Mouse (Mus musculus) Patski (cell line): ENCODE measurements at regions not wholly inside any gene's neighbourhood (a gene's known extent, or its start where the extent isn't known, plus 50 kb on each side); places are given as distances from the start of the nearest gene placed in this dataset.

Experiments used
- ATAC-seq: fragments of 100-300 bp; one replicate; pipeline ENCODE4 v1.8.0; 2021
- CTCF ChIA-PET: fragments of 350-600 bp; sonication (Branson Sonifier 250); formaldehyde crosslinking; loops from one replicate; lab custom pipeline; 2022; ENCODE audit warnings: inconsistent platforms; lab: Charles Lee
- POLR2A ChIA-PET: fragments of 350-600 bp; sonication (Branson Sonifier 250); formaldehyde crosslinking; loops from one replicate; lab custom pipeline; 2022; ENCODE audit warnings: antibody characterized with exemption, inconsistent platforms; lab: Charles Lee
- DNase-seq: peaks from one replicate; pipeline ENCODE4 v3.0.0-alpha.2; 2011; ENCODE audit warnings: low read depth, low spot score
- H3K27me3 ChIP-seq: fragments of 371-371 bp; one replicate; pipeline ENCODE4 v1.5.1; 2021
- CTCF ChIP-seq: fragments of 100-300 bp; IDR thresholded peaks from one replicate; pipeline ENCODE4 v1.5.1; 2021
- in situ Hi-C: fragments of 300-500 bp; cut with MboI; formaldehyde crosslinking; loops from 3 replicates; pipeline ENCODE4 v1.11.1; 2018; ENCODE audit warnings: low pct_unique_long_range_greater_than_20kb, mixed read lengths

- no peak for TF ChIP-seq CTCF
- no peaks in the 10 kb centered on the region for H3K27me3 ChIP-seq
- DNase-seq: no peak
- no peak for ATAC-seq
- CTCF ChIA-PET: no interaction called here
- in situ Hi-C loops: no loop called here
- POLR2A ChIA-PET: no interaction called here
Observed at GRCm38 (mm10) chr10:47185487-47185886, 1607.9 kb downstream of the Hace1 start.

GRCm38 (mm10) chr10:47216204-47216603 lies 1638.6 kb downstream of the Hace1 start:
- CTCF ChIA-PET: no interaction called here
- TF ChIP-seq CTCF: no peak
- in situ Hi-C loops: no loop called here
- ATAC-seq (no peak), DNase-seq (no peak)
- POLR2A ChIA-PET: interaction anchor here (0.7 kb wide), 1 partner anchor 51 kb away, joined by 4 read pairs; no protein-coding TSS in a partner anchor
- H3K27me3 ChIP-seq: no peaks in the 10 kb centered on the region

DNA sequence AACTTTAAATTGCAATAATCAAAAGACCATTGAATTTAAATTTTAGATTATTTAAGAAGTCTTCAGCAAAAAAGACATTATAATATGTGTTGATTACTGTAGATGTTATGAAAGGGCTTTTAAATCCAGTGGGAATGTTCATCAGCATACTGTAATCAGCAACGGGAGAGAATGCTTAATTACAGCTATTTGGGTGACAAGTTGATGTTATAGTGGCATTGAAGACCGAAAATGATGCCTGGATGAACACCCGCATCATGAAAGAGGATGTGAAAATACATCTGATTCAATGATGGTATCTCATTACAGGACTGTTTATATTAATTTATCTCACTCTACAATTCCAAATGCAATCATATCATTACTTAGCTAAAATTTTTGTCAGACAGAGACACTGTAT lies 1685.4 kb downstream of the Hace1 start:
- CTCF ChIA-PET: no interaction called here
- in situ Hi-C loops: no loop called here
- POLR2A ChIA-PET: no interaction called here
- ATAC-seq (no peak), DNase-seq (no peak)
- no peak for TF ChIP-seq CTCF
- no peaks in the 10 kb centered on the region for H3K27me3 ChIP-seq

- in situ Hi-C loops: no loop called here
- no peak for TF ChIP-seq CTCF
- ATAC-seq (no peak), DNase-seq (no peak)
- POLR2A ChIA-PET: no interaction called here
- H3K27me3 ChIP-seq: no peaks in the 10 kb centered on the region
- CTCF ChIA-PET: no interaction called here
Observed at GRCm38 (mm10) chr10:47285700-47286099, 1708.1 kb downstream of the Hace1 start.

DNA sequence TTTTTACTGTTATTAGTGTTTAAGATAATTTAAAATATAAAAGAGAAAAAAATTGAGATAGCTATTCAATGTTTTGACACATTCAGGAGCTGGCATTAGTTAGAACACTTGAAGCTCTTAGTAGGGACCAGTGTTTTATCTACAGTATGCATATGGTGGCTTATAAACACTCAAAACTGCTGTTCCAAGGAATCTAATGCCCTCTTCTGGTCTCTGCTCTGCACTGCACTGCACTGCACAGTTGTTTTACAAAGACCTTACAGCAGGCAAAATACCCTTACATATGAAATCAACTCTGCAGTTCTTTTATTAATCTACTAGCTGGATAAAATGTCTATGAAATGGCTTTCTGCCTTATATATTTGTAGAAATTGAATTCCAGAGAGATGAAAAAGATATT lies 1722.5 kb downstream of the Hace1 start:
- ChIA-PET POLR2A (no interaction called here), CTCF (no interaction called here)
- TF ChIP-seq CTCF: no peak
- DNase-seq: no peak
- no peak for ATAC-seq
- in situ Hi-C loops: no loop called here
- H3K27me3 ChIP-seq: no peaks in the 10 kb centered on the region
